Mouse (Mus musculus): Measurements from ENCODE around the gene Ccdc103.

Ccdc103 gene

GRCm38 (mm10) chr11:102890096-102890495, 9.1 kb downstream of the Ccdc103 start:
- no peak for DNase-seq (ENCODE audit: low spot score)

GRCm38 (mm10) chr11:102893015-102893651, 12.1 kb downstream of the Ccdc103 start:
- peak; percentile 88 for DNase-seq (ENCODE audit: low spot score)

- DNase-seq (ENCODE audit: low spot score), result no peak
Observed at GRCm38 (mm10) chr11:102894716-102895115, 13.7 kb downstream of the Ccdc103 start.

GRCm38 (mm10) chr11:102895779-102896178, 14.8 kb downstream of the Ccdc103 start:
- DNase-seq (ENCODE audit: low spot score), result no peak

- DNase-seq (ENCODE audit: low spot score), result no peak
Observed at GRCm38 (mm10) chr11:102896641-102897040, 15.6 kb downstream of the Ccdc103 start.

- no peak for DNase-seq (ENCODE audit: low spot score)
Observed at GRCm38 (mm10) chr11:102898408-102898807, 17.4 kb downstream of the Ccdc103 start.

GRCm38 (mm10) chr11:102900763-102901162, 19.8 kb downstream of the Ccdc103 start, which contains the start of gene Gfap:
Gene Gfap, minus strand, starts transcription at chr11:102900912.
- peak; percentile 89 for DNase-seq (ENCODE audit: low spot score)

- DNase-seq (ENCODE audit: low spot score), result no peak
Observed at GRCm38 (mm10) chr11:102901199-102901598, 20.2 kb downstream of the Ccdc103 start.

- no peak for DNase-seq (ENCODE audit: low spot score)
Observed at GRCm38 (mm10) chr11:102902107-102902506, 21.1 kb downstream of the Ccdc103 start.

GRCm38 (mm10) chr11:102903654-102904053, 22.6 kb downstream of the Ccdc103 start:
- DNase-seq (ENCODE audit: low spot score), result no peak

- DNase-seq (ENCODE audit: low spot score), result no peak
Observed at GRCm38 (mm10) chr11:102911376-102911775, 30.4 kb downstream of the Ccdc103 start.

- no peak for DNase-seq (ENCODE audit: low spot score)
Observed at GRCm38 (mm10) chr11:102915380-102915779, 34.4 kb downstream of the Ccdc103 start.

GRCm38 (mm10) chr11:102918077-102918476, 37.1 kb downstream of the Ccdc103 start:
- DNase-seq (ENCODE audit: low spot score), result no peak

- no peak for DNase-seq (ENCODE audit: low spot score)
Observed at GRCm38 (mm10) chr11:102921491-102921890, 40.5 kb downstream of the Ccdc103 start.

GRCm38 (mm10) chr11:102924557-102925350, 43.8 kb downstream of the Ccdc103 start, which contains the start of gene Kif18b:
Gene Kif18b, minus strand, starts transcription at chr11:102925124.
- DNase-seq (ENCODE audit: low spot score), result peak; percentile 99

GRCm38 (mm10) chr11:102925351-102925717, 44.3 kb downstream of the Ccdc103 start:
- DNase-seq (ENCODE audit: low spot score), result peak; percentile 79

- no peak for DNase-seq (ENCODE audit: low spot score)
Observed at GRCm38 (mm10) chr11:102930672-102931071, 49.7 kb downstream of the Ccdc103 start.
